Mouse (Mus musculus) forebrain, embryonic 12.5 days (tissue): Measurements from ENCODE around the gene Greb1. TPM values are rescaled to one million over a fixed set of nuclear protein-coding genes. Genes with fewer than 3 reads are reported as not detected.
A peak's percentile ranks its signal among the peaks of the same experiment; 100 is the strongest.

Experiments used
- ATAC-seq: fragments of 200-750 bp; cut with Nextera tagmentation; 2 replicates; pipeline ENCODE4 v1.8.0; 2017; ENCODE audit warnings: moderate TSS enrichment; ENCODE audit not compliant: low FRiP score
- H3K27ac ChIP-seq: fragments of 300-500 bp; sonication (generic); 2 replicates; pipeline ENCODE4 v1.5.1; 2016; ENCODE audit warnings: mild to moderate bottlenecking
- H3K27me3 ChIP-seq: fragments of 300-500 bp; sonication (generic); 2 replicates; pipeline ENCODE4 v1.6.1; 2016; ENCODE audit warnings: mild to moderate bottlenecking
- H3K36me3 ChIP-seq: fragments of 300-500 bp; sonication (generic); replicated peaks from 2 replicates; pipeline ENCODE4 v1.6.1; 2016; ENCODE audit warnings: mild to moderate bottlenecking
- H3K4me1 ChIP-seq: fragments of 300-500 bp; sonication (generic); 2 replicates; pipeline ENCODE4 v1.6.1; 2016
- H3K4me2 ChIP-seq: fragments of 300-500 bp; sonication (generic); 2 replicates; pipeline ENCODE4 v1.6.1; 2016; ENCODE audit warnings: mild to moderate bottlenecking, moderate library complexity
- H3K4me3 ChIP-seq: fragments of 300-500 bp; sonication (generic); replicated peaks from 2 replicates; pipeline ENCODE4 v1.5.1; 2016; ENCODE audit warnings: mild to moderate bottlenecking
- H3K9ac ChIP-seq: fragments of 300-500 bp; sonication (generic); 2 replicates; pipeline ENCODE4 v1.6.1; 2016; ENCODE audit warnings: mild to moderate bottlenecking
- H3K9me3 ChIP-seq: fragments of 300-500 bp; sonication (generic); 2 replicates; pipeline ENCODE4 v1.6.1; 2016
- WGBS: fragments of 180-500 bp; shearing (Covaris S2); methylation state at CpG from one replicate; pipeline ENCODE4 v1.1.7; 2016; 5-methylcytosine and 5-hydroxymethylcytosine counted together
- polyA plus RNA-seq: library from polyadenylated mRNA; unstranded; fragments of >200 nt; fragmentation: Nextera tagmentation; extraction: Ambion mirVana; gene quantifications from 2 replicates; pipeline ENCODE4 v1.2.1, GENCODE M21; 2016

Gene Greb1
- polyA plus RNA-seq, 1 experiment from 2014 or later: 2.5 TPM

GRCm38 (mm10) chr12:16752236-16752840, 48.3 kb downstream of the Greb1 start:
- no peak overlapping the region for H3K9ac ChIP-seq

DNA sequence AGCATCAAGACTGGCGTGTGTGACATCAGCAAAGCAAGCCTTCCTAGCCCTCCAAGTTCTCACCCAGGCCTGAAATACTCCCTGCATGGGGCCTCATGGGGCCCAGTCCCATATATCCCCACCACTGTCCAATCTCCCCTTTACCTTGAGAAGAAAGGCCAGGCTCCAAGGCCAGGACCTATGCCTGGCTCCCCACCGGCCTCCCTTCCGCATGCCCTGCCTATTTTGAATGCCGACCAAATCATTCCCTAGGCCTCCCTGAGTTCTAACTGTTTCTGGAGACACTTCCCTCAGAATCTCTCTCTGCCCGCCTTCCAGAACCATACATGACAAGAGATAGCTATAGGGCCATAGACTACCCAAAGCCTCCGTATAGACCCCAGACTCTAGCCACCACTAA, 49.1 kb downstream of the Greb1 start:
- Histone ChIP-seq H3K4me1 (peaks cover 13% of the 10 kb centered on the region; the same call in 1 of the 2 replicates), H3K27me3 (no peaks in the 10 kb centered on the region), H3K9ac (no peak overlapping the region), H3K4me3 (no peak overlapping the region), H3K4me2 (no peak overlapping the region), H3K9me3 (no peaks in the 10 kb centered on the region), H3K36me3 (no peaks in the 10 kb centered on the region), H3K27ac (no peak overlapping the region)
- WGBS: 92% methylated on average over 6 of the region's 6 CpGs
- no peak for ATAC-seq

More at GRCm38 (mm10) chr12:16752236-16752840, 48.3 kb downstream of the Greb1 start:
- Histone ChIP-seq H3K4me3 (no peak overlapping the region), H3K9me3 (no peaks in the 10 kb centered on the region), H3K27ac (no peak overlapping the region), H3K36me3 (no peaks in the 10 kb centered on the region), H3K27me3 (no peaks in the 10 kb centered on the region), H3K4me2 (no peak overlapping the region), H3K4me1 (peaks cover 13% of the 10 kb centered on the region; the same call in 1 of the 2 replicates)
- ATAC-seq: no peak
- WGBS: 65% methylated on average over 12 of the region's 12 CpGs

- no peaks in the 10 kb centered on the region for H3K9me3 ChIP-seq
- H3K4me2 ChIP-seq: no peak overlapping the region
- H3K27me3 ChIP-seq: no peaks in the 10 kb centered on the region
- no peak overlapping the region for H3K9ac ChIP-seq
- no peaks in the 10 kb centered on the region for H3K36me3 ChIP-seq
- H3K27ac ChIP-seq: no peak overlapping the region
- peaks cover 7% of the 10 kb centered on the region; the same call in 1 of the 2 replicates for H3K4me1 ChIP-seq
- WGBS: 34% methylated on average over 5 of the region's 5 CpGs
- no peak for ATAC-seq
- H3K4me3 ChIP-seq: no peak overlapping the region
Observed at GRCm38 (mm10) chr12:16740059-16740458, 60.6 kb downstream of the Greb1 start.

DNA sequence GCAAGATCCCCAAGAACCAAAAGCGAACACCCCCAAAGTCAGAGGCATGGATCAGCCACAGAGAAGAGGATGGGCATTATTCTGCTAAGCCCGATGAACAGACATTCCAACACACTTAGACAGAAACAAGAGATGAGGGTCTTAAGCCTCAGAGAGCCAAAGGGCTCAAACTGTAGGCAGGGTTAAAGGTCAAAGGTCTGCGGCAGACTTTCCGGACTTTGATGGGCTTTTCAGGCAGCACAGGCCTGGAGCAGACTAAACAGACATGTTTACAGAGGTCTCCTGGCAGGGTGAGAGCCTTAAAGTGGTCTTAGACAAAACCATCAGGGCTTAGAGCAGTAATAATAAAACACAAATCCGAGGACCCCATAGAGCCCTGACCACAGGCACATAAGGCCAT, 63.4 kb downstream of the Greb1 start:
- no peak overlapping the region for H3K4me2 ChIP-seq
- H3K27ac ChIP-seq: no peak overlapping the region
- 27% methylated on average over 5 of the region's 5 CpGs for WGBS
- H3K4me3 ChIP-seq: no peak overlapping the region
- no peak overlapping the region for H3K9ac ChIP-seq
- H3K36me3 ChIP-seq: no peaks in the 10 kb centered on the region
- no peak for ATAC-seq
- no peaks in the 10 kb centered on the region for H3K27me3 ChIP-seq
- H3K9me3 ChIP-seq: no peaks in the 10 kb centered on the region
- peaks cover 7% of the 10 kb centered on the region; the same call in 1 of the 2 replicates for H3K4me1 ChIP-seq

- ATAC-seq: no peak
- Histone ChIP-seq H3K4me3 (no peak overlapping the region), H3K4me1 (peaks cover 11% of the 10 kb centered on the region), H3K27ac (no peak overlapping the region), H3K36me3 (no peaks in the 10 kb centered on the region), H3K9me3 (no peaks in the 10 kb centered on the region), H3K9ac (no peak overlapping the region), H3K4me2 (no peak overlapping the region), H3K27me3 (no peaks in the 10 kb centered on the region)
- 90% methylated on average over 3 of the region's 3 CpGs for WGBS
Observed at GRCm38 (mm10) chr12:16734698-16735097, 66.0 kb downstream of the Greb1 start.

GRCm38 (mm10) chr12:16734009-16734408, 66.7 kb downstream of the Greb1 start:
- no peaks in the 10 kb centered on the region for H3K36me3 ChIP-seq
- H3K27ac ChIP-seq: no peak overlapping the region
- no peak overlapping the region for H3K4me3 ChIP-seq
- ATAC-seq: no peak
- no peaks in the 10 kb centered on the region for H3K9me3 ChIP-seq
- H3K4me2 ChIP-seq: no peak overlapping the region
- H3K4me1 ChIP-seq: peaks cover 10% of the 10 kb centered on the region
- no peaks in the 10 kb centered on the region for H3K27me3 ChIP-seq
- 55% methylated on average over 8 of the region's 8 CpGs for WGBS
- no peak overlapping the region for H3K9ac ChIP-seq

GRCm38 (mm10) chr12:16731121-16731741, 69.5 kb downstream of the Greb1 start:
- Histone ChIP-seq H3K4me3 (no peak overlapping the region), H3K36me3 (no peaks in the 10 kb centered on the region), H3K4me2 (no peak overlapping the region; the same call in 1 of the 2 replicates), H3K27ac (no peak overlapping the region), H3K9ac (no peak overlapping the region), H3K27me3 (no peaks in the 10 kb centered on the region), H3K4me1 (peaks cover 10% of the 10 kb centered on the region), H3K9me3 (no peaks in the 10 kb centered on the region)
- ATAC-seq: no peak
- 11% methylated on average over 11 of the region's 11 CpGs for WGBS

GRCm38 (mm10) chr12:16730196-16730595, 70.5 kb downstream of the Greb1 start:
- H3K4me1 ChIP-seq: peaks cover 10% of the 10 kb centered on the region
- H3K9me3 ChIP-seq: no peaks in the 10 kb centered on the region
- no peaks in the 10 kb centered on the region for H3K27me3 ChIP-seq
- no peaks in the 10 kb centered on the region for H3K36me3 ChIP-seq
- WGBS: 86% methylated on average over 11 of the region's 11 CpGs
- H3K4me3 ChIP-seq: no peak overlapping the region
- no peak overlapping the region for H3K27ac ChIP-seq
- H3K9ac ChIP-seq: no peak overlapping the region
- ATAC-seq: no peak
- H3K4me2 ChIP-seq: no peak overlapping the region

GRCm38 (mm10) chr12:16728221-16728620, 72.5 kb downstream of the Greb1 start:
- no peak overlapping the region for H3K4me3 ChIP-seq
- no peaks in the 10 kb centered on the region for H3K27me3 ChIP-seq
- H3K9me3 ChIP-seq: no peaks in the 10 kb centered on the region
- no peak overlapping the region for H3K4me2 ChIP-seq
- H3K4me1 ChIP-seq: peaks cover 15% of the 10 kb centered on the region
- H3K27ac ChIP-seq: no peak overlapping the region
- no peaks in the 10 kb centered on the region for H3K36me3 ChIP-seq
- no peak overlapping the region for H3K9ac ChIP-seq
- no peak for ATAC-seq
- 74% methylated on average over 5 of the region's 5 CpGs for WGBS

DNA sequence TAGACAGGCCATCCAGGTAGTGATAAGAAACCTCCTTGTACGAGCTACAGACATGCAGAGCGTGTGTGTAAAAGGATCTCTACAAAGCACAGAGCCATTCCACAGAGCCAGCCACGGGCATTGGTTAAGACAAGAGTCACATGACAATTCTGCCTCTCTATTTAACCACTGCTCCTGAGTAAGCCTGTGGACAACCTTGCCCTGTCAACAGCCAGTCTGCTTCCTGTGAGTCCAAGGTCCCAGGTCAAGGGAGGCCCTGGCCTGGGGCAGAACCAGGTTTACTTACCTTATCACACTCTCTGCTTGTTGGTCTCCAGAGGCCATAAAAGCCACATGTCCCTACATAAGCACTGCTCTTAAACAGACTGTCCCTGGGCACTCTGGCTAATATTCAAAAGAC, 74.5 kb downstream of the Greb1 start:
- no peak for ATAC-seq
- Histone ChIP-seq H3K4me3 (no peak overlapping the region), H3K4me1 (peaks cover 9% of the 10 kb centered on the region), H3K27ac (no peak overlapping the region), H3K36me3 (no peaks in the 10 kb centered on the region), H3K4me2 (no peak overlapping the region), H3K9ac (no peak overlapping the region), H3K27me3 (no peaks in the 10 kb centered on the region), H3K9me3 (no peaks in the 10 kb centered on the region)
- 80% methylated on average over 3 of the region's 3 CpGs for WGBS

- 57% methylated on average over 3 of the region's 3 CpGs for WGBS
- H3K9ac ChIP-seq: no peak overlapping the region
- H3K4me1 ChIP-seq: peaks cover 5% of the 10 kb centered on the region; the same call in 1 of the 2 replicates
- H3K27me3 ChIP-seq: no peaks in the 10 kb centered on the region
- no peaks in the 10 kb centered on the region for H3K36me3 ChIP-seq
- no peaks in the 10 kb centered on the region for H3K9me3 ChIP-seq
- no peak overlapping the region for H3K4me3 ChIP-seq
- no peak overlapping the region for H3K4me2 ChIP-seq
- no peak overlapping the region for H3K27ac ChIP-seq
- no peak for ATAC-seq
Observed at GRCm38 (mm10) chr12:16723601-16724000, 77.1 kb downstream of the Greb1 start.

DNA sequence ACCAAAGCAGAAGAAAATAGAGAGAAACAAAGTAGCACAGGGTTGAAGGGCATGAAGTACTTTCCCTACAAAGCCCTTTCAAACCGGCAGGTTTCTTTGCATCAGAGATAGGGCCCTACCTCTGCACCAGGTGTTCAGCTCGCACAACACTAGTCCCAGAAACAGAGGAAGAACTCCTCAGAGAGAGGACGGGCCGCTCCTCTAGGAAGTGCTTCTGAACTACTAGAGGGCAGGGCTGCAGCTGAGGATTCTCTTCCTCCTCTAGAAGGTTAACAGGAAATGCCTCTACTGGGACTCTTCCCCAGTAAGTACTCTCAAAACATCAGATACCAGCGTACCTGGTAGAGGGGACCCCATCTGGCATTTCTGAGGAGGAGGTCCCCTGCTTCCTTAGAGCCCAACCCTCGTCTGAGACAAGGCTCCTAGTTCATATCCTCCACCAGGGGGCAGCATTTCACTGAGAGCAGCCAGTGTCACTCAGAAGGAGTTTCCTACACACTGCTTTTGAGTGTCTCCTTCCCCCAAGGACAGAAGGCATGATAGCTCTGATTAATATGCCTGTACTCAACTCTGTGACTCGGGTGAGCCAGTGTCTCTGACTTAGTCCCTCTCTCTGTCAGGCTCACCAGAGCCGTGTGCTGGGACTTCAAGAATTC, 81.9 kb downstream of the Greb1 start:
- Histone ChIP-seq H3K4me3 (no peak overlapping the region), H3K4me1 (peaks cover 5% of the 10 kb centered on the region; the same call in 1 of the 2 replicates), H3K27me3 (no peaks in the 10 kb centered on the region), H3K9me3 (no peaks in the 10 kb centered on the region), H3K9ac (no peak overlapping the region), H3K27ac (no peak overlapping the region), H3K36me3 (no peaks in the 10 kb centered on the region), H3K4me2 (no peak overlapping the region)
- peak; percentile 65 for ATAC-seq
- WGBS: 48% methylated on average over 8 of the region's 8 CpGs
